Mouse (Mus musculus) liver, adult 2 months (tissue): Measurements from ENCODE around the gene Dna2. TPM values are rescaled to one million over a fixed set of nuclear protein-coding genes. Genes with fewer than 3 reads are reported as not detected.

Experiments used
- DNase-seq: peaks from one replicate; pipeline ENCODE4 v3.0.0-alpha.2; 2011; ENCODE audit warnings: low read depth, low spot score; ENCODE audit errors: extremely low read depth
- H3K27ac ChIP-seq: fragments of 200-500 bp; replicated peaks from 2 replicates; pipeline ENCODE4 v1.5.1; 2012; ENCODE audit warnings: low read depth, mild to moderate bottlenecking, control low read depth, inconsistent platforms, low read length; ENCODE audit not compliant: insufficient read depth
- H3K27me3 ChIP-seq: fragments of 200-500 bp; 2 replicates; pipeline ENCODE4 v1.6.1; 2012; ENCODE audit warnings: mild to moderate bottlenecking, moderate library complexity, low read length, inconsistent platforms; ENCODE audit not compliant: control insufficient read depth, insufficient read depth
- H3K36me3 ChIP-seq: fragments of 200-500 bp; 2 replicates; pipeline ENCODE4 v1.6.1; 2012; ENCODE audit warnings: low read length, inconsistent platforms; ENCODE audit not compliant: control insufficient read depth, insufficient read depth
- H3K4me1 ChIP-seq: fragments of 200-500 bp; 2 replicates; pipeline ENCODE4 v1.6.1; 2011; ENCODE audit warnings: low read length; ENCODE audit not compliant: control insufficient read depth, insufficient read depth
- H3K4me3 ChIP-seq: fragments of 200-500 bp; 2 replicates; pipeline ENCODE4 v1.5.1; 2011; ENCODE audit warnings: low read depth, mild to moderate bottlenecking, control low read depth, low read length, moderate library complexity; ENCODE audit not compliant: insufficient read depth
- H3K79me2 ChIP-seq: fragments of 200-500 bp; 2 replicates; pipeline ENCODE4 v1.6.1; 2012; ENCODE audit warnings: inconsistent platforms, mild to moderate bottlenecking, low read length, moderate library complexity; ENCODE audit not compliant: control insufficient read depth, insufficient read depth
- H3K9ac ChIP-seq: fragments of 200-500 bp; 2 replicates; pipeline ENCODE4 v1.6.1; 2012; ENCODE audit warnings: low read depth, mild to moderate bottlenecking, control low read depth, inconsistent platforms, low read length
- CTCF ChIP-seq: fragments of 200-500 bp; IDR thresholded peaks from 2 replicates; pipeline ENCODE4 v1.5.1; 2011; ENCODE audit warnings: low read depth, low read length, control low read depth
- POLR2A ChIP-seq: fragments of 200-500 bp; IDR thresholded peaks from 2 replicates; pipeline ENCODE4 v1.6.1; 2011; ENCODE audit warnings: low read length, control low read depth; ENCODE audit not compliant: insufficient read depth; ENCODE audit errors: extremely low read depth
- WGBS: fragments of 180-500 bp; shearing (Covaris S2); methylation state at CpG from one replicate; pipeline ENCODE4 v1.1.7; 2018; 5-methylcytosine and 5-hydroxymethylcytosine counted together
- polyA plus RNA-seq: library from polyadenylated mRNA; depleted of rRNA; stranded (reverse); fragments of >200 nt; gene quantifications from 2 replicates; pipeline ENCODE4 v1.2.3, GENCODE M21; 2012; rRNA removed
- total RNA-seq: library from RNA; depleted of rRNA; stranded (reverse); fragments of >200 nt; gene quantifications from 2 replicates; pipeline ENCODE4 v1.2.3, GENCODE M21; 2014; rRNA removed

Dna2 gene
- total RNA-seq (6.4 and 11.2 TPM in 2 replicates), polyA plus RNA-seq (4.9 and 6.5 TPM in 2 replicates)

GRCm38 (mm10) chr10:62946738-62947471 lies at the start of gene Dna2:
Dna2 (plus strand) TSS chr10:62947026.
- H3K27ac ChIP-seq, result peak within 1 kb of the TSS; percentile 88
- peak within 1 kb of the TSS; percentile 91 for H3K4me3 ChIP-seq
- peaks cover 18% of the 10 kb centered on the region for H3K36me3 ChIP-seq
- peaks cover 4% of the 10 kb centered on the region; the same call in 1 of the 2 replicates for H3K4me1 ChIP-seq
- peak; percentile 65 for DNase-seq
- H3K27me3 ChIP-seq, result no peaks in the 10 kb centered on the region
- TF ChIP-seq POLR2A (peak; percentile 25; the same call in 1 of the 2 replicates), CTCF (peak; percentile 55)
- H3K9ac ChIP-seq, result peak within 1 kb of the TSS; percentile 94
- WGBS, result under 1% methylated on average over 65 of the region's 68 CpGs
- H3K79me2 ChIP-seq, result no peaks in the 10 kb centered on the region

DNA sequence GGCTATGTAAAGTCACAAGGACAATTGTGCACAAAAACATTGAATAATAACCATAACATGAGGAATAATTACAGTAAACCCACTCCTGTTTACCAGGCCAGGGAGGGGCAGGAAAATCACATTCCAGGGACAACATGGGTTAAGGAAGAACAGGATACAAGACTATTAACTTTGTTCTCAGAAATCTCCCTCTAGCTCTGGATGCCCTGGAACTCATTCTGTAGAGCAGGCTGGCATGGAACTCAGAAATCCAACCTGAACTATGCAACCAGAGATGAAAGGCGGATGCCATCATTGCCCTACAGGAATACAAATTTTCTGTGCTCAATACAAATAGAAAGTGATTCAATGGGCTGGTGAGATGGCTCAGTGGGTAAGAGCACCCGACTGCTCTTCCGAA lies 49.4 kb upstream of the Dna2 start:
- no peak for TF ChIP-seq POLR2A
- no peak for TF ChIP-seq CTCF
- Histone ChIP-seq H3K27me3 (no peaks in the 10 kb centered on the region), H3K9ac (no peak overlapping the region), H3K27ac (no peak overlapping the region), H3K36me3 (no peaks in the 10 kb centered on the region), H3K4me1 (no peaks in the 10 kb centered on the region), H3K79me2 (no peaks in the 10 kb centered on the region), H3K4me3 (no peak overlapping the region)
- WGBS, result 94% methylated on average over 3 of the region's 3 CpGs
- no peak for DNase-seq

GRCm38 (mm10) chr10:62898061-62898460 lies 48.8 kb upstream of the Dna2 start:
- DNase-seq, result no peak
- Histone ChIP-seq H3K9ac (no peak overlapping the region), H3K79me2 (no peaks in the 10 kb centered on the region), H3K36me3 (no peaks in the 10 kb centered on the region), H3K27me3 (no peaks in the 10 kb centered on the region), H3K4me1 (no peaks in the 10 kb centered on the region), H3K4me3 (no peak overlapping the region), H3K27ac (no peak overlapping the region)
- WGBS, result 83% methylated on average over 2 of the region's 2 CpGs
- TF ChIP-seq CTCF, result no peak
- TF ChIP-seq POLR2A, result no peak

- DNase-seq, result no peak
- WGBS, result 95% methylated on average over 4 of the region's 4 CpGs
- no peaks in the 10 kb centered on the region for H3K36me3 ChIP-seq
- no peaks in the 10 kb centered on the region for H3K27me3 ChIP-seq
- no peak overlapping the region for H3K9ac ChIP-seq
- no peaks in the 10 kb centered on the region for H3K4me1 ChIP-seq
- no peak overlapping the region for H3K4me3 ChIP-seq
- no peak overlapping the region for H3K27ac ChIP-seq
- H3K79me2 ChIP-seq, result no peaks in the 10 kb centered on the region
- TF ChIP-seq CTCF (no peak), POLR2A (no peak)
Measured at GRCm38 (mm10) chr10:62900144-62900543, 46.7 kb upstream of the Dna2 start.

- no peak overlapping the region for H3K9ac ChIP-seq
- H3K4me1 ChIP-seq, result no peaks in the 10 kb centered on the region
- 67% methylated on average over 8 of the region's 8 CpGs for WGBS
- no peaks in the 10 kb centered on the region for H3K27me3 ChIP-seq
- DNase-seq, result no peak
- H3K79me2 ChIP-seq, result no peaks in the 10 kb centered on the region
- H3K27ac ChIP-seq, result no peak overlapping the region
- no peak overlapping the region for H3K4me3 ChIP-seq
- TF ChIP-seq POLR2A (no peak), CTCF (no peak)
- H3K36me3 ChIP-seq, result no peaks in the 10 kb centered on the region
Measured at GRCm38 (mm10) chr10:62901826-62902225, 45.0 kb upstream of the Dna2 start.

GRCm38 (mm10) chr10:62902829-62903228 lies 44.0 kb upstream of the Dna2 start:
- H3K27me3 ChIP-seq, result no peaks in the 10 kb centered on the region
- H3K36me3 ChIP-seq, result no peaks in the 10 kb centered on the region
- H3K27ac ChIP-seq, result no peak overlapping the region
- H3K79me2 ChIP-seq, result no peaks in the 10 kb centered on the region
- 24% methylated on average over 1 of the region's 1 CpGs for WGBS
- no peak overlapping the region for H3K4me3 ChIP-seq
- TF ChIP-seq CTCF, result no peak
- TF ChIP-seq POLR2A, result no peak
- H3K9ac ChIP-seq, result no peak overlapping the region
- DNase-seq, result no peak
- H3K4me1 ChIP-seq, result no peaks in the 10 kb centered on the region
